Mouse (Mus musculus): ENCODE data around the gene Creg2.

GRCm38 (mm10) chr1:39644333-39644732 lies 6.9 kb downstream of the Creg2 start:
- TF ChIP-seq CTCF (IDR thresholded peaks at IDR 0.05) (no peak), EP300 (IDR thresholded peaks at IDR 0.05) (no peak)

Data from lung, postnatal 0 days (tissue).